Mouse (Mus musculus) mature B cell (primary cell): Measurements from ENCODE around the gene Hspb2.

Source experiments
- in situ Hi-C: fragments of 300-500 bp; cut with MboI; formaldehyde crosslinking; loops from 2 replicates; pipeline ENCODE4 v1.14.3; 2019

Gene Hspb2

DNA sequence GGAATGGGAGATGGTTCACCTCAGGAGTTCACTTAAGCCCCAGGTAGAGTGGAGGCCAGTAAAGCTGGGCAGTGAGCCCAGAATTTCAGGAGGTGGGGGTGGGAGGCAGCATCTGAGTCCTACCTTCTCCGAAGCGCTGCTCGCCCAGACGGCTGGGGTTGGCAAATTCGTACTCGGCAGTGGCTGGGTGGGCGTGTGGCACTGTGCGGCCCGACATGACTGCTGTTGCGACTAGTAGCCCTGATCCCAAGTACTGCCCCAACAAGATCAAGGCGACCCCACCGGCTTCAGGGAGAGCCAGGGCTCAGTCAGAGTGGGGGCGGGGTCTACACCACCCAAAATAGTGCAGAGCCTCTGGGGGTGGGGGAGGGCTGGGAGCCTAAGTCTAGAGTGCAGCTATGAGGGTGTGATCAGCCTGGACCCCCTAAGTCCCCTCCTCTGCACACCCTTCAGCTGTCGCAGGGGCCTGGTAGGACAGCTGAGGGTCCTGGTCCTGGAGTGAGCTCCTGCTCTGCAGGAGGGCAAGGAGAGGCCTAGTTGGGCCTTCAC is at the start of gene Hspb2:
Gene Hspb2, minus strand, starts transcription at position 301 of the 549 bp plus-strand sequence.
- in situ Hi-C loops: no loop called here

DNA sequence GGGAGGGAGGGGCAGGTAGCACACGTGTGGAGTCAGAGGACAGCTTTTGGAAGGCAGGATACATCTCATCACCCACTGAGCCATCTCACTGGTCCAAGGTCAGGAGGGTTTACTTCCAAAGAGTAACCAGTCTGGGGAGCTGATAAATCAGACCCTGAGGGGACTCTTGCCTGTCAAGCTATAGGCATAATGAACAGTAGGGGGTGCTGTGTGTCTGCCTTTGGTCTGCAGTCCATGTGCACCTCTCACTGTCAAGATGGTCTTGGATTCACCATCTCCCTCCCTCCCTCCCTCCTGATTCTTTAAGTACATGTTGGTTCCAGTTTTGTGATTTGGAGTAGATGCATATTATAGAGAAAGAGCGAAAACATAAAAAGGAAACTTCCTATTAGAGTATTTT is 48.8 kb upstream of the Hspb2 start:
- in situ Hi-C loops: no loop called here

DNA sequence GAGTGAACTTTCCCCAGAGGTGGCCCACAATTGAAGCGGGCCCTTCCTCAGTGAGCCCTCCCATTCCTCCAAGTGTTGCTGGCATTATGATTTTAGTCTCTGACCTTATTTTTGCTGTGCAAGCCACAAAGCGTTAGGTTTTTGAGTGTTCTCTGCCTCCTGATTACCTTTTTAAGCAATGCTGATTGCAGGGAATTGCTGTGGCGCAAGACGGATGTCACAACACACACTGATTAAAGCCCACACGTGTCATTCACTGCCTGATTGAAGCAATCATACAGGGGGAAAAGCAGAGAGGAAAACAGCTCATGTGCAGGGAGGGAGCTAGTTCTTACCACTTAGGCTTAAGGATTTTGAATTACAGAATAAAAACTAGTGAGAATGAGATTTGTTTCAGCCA is 46.2 kb upstream of the Hspb2 start:
- in situ Hi-C loops: no loop called here

DNA sequence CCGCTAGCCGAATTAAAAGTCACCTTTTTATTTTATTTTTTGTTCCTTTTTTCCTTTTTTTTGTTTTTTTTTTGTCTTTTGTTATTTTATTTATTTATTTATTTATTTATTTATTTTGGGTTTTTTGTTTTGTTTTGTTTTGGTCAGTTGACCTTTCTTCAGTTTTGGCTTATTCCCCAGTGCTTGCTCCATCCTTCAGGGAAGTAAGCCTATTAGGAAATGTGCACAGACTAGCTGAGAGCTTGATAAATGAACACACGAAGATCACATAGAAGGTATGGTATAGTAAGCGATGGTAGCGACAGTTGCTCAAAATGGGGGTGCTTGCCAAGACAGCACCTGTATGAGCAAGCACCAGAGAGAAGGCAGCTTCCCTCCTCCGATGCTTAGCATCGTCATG is 45.5 kb upstream of the Hspb2 start:
- in situ Hi-C loops: no loop called here

DNA sequence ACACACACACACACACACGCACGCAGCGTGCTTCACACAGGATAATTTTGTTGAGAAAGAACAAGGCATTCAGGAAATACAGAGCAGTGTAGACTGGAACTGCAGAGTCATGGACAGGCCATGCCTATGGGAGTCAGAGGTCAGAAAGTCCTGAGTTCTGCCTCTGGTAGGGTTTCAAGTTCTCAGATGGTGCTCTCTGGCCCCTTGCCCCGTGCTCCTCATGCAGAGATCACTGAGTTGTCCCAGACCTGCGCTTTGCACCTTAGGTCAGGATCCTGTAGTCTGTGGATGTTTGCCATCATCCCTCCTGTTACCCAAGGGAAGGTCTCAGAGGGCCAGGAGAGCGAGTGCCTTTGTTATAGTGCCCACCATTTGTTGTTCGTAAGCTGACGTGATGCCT is 44.6 kb upstream of the Hspb2 start:
- in situ Hi-C loops: no loop called here

DNA sequence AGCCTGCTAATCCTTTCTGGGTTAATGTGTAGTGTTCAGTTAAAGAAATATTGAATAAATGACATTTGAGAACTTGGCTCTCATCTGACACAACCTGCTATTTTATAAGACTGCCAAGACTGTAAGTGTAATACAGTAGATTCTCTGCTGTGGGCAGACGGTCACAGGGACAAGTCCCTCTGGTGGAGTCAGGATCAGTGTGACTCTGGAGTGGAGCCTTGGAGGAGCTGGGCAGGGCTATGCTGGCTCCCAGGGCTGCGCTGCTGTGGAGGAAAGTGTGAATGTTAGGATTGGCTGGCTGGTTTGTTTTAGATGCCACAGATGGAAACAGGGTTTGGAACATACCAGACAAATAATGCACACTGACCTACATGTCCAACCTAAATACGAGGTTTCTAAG is 43.1 kb upstream of the Hspb2 start:
- in situ Hi-C loops: no loop called here

DNA sequence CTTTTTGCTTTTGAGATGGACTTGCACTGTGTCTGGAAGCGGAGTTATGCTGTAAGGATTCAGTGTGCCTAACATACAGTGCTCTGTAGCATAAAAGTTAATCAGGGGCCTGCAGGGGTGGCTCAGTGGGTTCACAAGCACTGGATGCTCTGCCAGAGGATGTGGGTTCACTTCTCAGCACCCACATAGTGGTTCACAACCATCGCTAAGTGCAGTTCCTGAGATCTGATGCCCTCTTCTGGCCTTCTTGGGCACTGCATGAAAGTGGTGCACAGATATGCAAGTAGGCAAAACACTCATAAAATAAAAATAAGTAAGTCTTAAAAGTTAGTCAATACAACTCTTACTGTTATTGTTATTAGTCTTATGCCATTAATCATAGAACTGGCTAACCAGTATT is 30.0 kb upstream of the Hspb2 start:
- in situ Hi-C loops: no loop called here

DNA sequence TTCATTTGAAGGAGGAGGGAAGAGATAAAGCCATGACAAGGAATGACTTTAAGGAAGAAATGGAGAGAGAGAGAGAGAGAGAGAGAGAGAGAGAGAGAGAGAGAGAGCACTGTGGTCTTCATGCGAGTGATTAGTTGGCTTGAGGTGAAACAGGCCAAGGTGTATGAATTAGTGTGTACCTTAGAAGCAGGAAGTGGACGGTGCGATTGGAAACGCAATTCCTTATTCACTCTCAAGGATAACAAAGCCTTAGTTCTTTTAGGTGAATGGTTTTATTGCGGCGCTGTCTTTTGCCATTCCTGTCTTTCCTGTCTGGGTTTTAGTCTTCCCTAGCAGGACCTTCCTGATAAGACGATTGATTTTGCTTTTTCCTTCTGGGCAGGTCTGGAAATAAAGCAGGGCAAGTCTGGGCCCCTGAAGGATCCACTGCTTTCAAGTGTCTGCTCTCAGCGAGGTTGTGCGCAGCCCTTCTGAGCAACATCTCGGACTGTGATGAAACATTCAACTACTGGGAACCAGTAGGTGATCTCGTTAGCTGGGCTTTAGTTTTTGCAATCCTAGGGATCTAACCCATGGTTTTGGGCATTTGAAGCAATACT is 24.1 kb upstream of the Hspb2 start:
- in situ Hi-C loops: no loop called here

DNA sequence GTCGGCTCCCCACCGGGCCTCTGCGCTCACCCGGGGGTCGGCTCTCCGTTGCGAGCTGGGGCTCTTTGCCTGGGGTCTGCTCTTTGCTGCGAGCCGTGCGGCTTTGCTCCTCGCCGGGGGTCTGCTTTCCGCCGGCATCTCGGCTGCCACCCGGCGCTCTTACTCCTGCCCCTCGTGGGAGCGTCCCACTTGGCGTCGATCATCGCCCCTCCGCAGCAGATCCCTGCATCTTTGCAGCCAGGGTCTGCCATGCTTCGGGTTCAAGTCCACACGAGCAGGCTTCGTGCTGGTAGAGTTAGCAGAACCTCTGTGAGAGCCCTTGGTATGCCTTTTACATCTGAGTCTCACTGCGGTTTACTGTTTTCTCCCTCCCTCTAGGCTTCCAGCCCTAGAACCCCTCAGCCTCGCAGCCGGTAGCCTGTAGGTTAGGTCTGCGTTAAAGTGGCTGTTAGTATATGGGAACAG is 23.5 kb upstream of the Hspb2 start:
- in situ Hi-C loops: no loop called here

DNA sequence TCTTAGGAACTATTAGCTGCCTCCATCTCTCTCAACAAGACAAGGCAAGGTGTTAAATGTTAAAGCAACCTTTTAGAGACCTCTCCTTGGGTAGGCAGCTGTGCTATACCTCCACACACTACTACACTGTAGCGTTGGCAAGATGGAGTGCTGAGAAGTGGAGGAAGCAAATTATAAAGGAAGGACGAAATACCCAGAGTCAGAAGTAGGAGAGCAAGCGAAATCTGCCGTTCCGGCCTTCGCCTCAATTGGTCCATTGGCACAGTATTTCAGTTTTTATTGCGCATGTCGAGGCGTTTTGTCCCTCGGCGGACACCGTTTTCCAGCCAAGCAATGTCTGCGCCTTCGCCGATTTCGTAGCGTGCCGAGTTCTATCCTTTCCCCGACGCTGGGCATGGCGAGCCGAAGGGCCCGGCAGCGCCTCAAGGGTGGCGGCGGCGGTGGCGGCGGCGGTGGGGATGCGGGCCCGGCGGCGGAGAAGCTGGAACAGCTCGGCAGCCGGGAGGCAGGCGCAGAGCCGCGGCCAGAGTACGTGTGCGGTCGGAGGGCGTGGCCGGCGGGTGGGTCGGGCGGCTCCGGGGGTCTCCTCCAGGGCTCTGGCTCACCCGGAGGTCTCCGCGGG is 22.9 kb upstream of the Hspb2 start, which contains the start of the genes Alg9 and 1110032A03Rik:
Gene Alg9, plus strand, starts transcription at position 29 of the 622 bp plus-strand sequence.
Gene 1110032A03Rik, minus strand, starts transcription at position 530 of the 622 bp plus-strand sequence.
- in situ Hi-C loops: no loop called here

DNA sequence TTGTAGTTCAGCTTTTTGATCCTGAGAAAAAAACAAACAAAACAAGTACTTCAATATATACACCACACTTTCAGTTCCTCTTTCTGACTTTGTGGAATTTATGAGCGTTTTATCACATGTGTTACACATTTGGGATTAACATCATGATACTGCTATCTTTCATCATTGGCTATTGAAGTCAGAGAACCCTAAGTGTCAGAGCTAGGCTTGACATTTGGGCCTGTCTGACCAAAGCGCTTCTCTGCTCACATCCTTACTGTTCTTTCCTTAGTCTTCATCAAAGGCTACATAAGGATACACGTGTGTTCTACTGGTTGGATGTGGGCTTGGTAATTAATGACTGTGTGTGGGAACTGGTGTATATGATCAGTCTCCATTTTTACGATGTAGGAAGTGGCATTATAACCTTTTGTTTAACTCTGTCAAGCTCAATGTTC is 21.9 kb upstream of the Hspb2 start:
- in situ Hi-C loops: no loop called here

DNA sequence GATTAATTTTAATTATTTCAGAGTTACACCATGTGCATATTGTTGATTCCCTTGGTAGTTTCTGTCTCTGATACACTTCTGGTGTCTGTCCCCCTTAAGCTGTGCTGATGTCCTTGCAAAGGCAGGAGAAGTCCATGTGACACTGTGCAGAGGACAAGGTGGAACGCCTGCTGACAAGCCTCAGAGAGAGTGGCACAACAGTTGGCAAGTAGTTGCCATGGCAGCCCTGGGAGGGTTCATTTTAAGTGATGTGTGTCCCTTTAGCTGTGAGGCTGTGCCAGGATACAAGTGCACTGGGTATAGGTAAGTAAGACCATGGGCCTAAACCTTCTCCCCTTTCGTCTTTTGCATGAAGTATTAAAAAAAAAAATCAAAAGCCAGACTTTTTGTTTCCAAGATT is 17.9 kb upstream of the Hspb2 start:
- in situ Hi-C loops: no loop called here

DNA sequence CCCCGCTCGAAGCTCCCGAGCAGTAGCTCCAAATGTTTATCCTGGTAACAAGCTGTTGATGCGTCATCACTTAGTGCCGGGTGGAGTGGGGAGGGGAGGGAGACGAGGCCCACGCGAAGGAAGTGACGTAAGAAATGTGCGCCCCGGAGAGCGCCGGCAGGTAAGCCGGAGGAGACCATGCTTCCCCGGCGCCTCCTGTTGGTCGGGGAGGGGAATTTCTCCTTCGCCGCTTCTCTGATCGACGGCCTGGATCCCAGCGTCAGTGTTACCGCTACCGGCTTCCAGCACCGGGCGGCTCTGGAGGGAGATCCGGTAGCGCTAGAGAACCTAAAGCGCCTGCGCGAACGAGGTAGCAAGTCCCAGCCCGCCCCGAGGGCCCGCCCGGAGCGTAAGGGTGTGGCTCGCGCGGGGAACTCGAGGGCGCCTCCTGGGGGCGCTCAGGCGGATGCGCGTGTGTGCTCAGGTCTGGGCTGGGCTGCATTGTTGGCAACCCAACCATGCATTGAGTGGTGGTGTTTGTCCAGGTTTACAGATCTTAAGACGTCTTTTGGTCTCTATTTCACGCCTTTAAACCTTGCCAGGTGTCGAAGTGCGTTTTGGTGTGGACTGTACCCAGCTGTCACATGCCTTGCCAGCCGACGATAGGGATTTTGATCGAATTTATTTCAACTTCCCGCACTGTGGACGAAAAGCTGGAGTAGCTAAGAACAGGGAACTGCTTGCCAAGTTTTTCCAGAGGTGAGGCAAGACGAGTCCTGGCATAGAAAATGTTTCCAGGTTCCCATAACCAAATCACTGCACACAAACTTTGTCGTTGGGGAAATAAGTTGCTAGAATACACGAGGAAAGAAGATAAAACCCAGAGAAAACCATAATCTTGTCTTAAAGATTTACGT is 16.2 kb upstream of the Hspb2 start, which contains the start of gene Fdxacb1:
Gene Fdxacb1, plus strand, starts transcription at position 130 of the 896 bp plus-strand sequence.
- in situ Hi-C loops: no loop called here

DNA sequence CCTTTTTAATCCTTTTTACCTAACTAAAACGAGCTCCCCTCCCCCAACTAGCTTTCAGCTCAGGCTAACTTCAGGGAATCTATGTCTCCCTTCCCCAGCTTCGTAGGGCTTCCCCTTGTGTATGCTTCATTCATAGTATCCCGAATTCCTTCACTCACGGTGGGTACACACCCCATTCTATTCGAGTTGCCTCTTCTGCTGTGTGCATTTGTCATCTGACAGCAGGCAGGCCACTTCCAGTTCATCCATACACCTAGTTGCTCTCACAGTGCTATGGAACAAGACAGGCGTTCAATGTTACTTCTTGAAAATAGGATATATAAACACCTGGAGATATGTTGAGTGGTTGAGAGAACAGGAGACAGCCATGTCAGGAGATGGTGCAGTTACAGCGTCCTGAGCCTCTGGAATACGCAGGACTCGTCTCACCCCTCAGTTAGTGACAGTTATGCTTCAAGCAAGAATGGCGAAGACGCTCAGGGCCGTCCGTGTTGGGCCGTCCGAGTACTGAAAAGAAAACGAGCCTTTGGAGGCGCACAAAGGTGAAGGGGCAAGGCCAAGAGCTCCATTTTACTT is 15.5 kb upstream of the Hspb2 start:
- in situ Hi-C loops: no loop called here

DNA sequence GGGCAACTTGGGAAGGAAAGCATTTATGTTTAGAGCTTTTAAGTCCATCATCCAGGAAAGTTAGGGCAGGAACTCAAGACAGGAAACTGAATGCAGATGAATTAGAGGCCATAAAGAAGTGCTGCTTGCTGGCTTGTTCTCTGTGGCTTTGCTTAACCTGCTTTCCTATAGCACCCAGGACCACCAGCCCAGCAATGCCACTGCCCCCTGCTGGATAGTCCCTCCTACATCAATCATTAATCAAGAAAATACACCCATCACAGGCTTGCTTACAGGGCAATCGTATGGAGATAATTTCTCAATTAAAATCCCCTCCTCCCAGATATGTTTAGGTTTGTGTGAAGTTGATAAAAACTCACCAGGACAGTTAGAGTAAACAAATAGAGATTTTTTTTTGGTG is 11.2 kb upstream of the Hspb2 start:
- in situ Hi-C loops: no loop called here

DNA sequence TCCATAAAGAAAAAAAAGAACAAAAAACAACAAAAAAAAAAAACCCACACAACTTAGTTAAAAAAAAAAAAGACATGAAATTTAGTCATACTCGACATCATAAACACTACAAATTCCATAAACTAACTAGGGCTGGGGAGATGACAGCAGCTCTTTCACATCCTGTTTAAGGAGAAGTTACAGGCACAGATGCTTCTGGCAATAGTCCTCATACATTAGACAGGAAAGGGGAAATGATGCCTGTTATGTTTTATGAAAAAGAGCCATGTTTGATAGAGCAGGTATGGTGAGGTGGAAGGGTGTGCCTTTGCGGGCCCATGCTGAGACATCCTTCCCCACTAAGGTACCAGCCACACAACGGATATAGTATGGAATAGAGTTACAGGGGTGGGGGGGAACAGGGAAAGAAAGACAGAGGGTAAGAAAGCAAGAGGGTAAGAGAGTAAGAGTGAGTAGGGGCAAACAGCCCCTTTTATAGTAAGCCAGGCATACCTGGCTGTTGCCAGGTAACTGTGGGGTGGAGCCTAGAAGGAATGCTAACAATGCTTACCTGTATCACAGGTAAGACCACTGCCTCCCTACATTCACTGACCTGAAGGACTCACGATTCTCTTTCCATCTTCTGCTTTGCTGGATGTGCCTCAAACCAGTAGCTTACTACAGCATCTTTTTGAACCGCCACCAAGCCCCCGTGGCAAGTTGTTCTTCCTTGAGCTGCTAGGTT is 9.5 kb upstream of the Hspb2 start:
- in situ Hi-C loops: no loop called here

DNA sequence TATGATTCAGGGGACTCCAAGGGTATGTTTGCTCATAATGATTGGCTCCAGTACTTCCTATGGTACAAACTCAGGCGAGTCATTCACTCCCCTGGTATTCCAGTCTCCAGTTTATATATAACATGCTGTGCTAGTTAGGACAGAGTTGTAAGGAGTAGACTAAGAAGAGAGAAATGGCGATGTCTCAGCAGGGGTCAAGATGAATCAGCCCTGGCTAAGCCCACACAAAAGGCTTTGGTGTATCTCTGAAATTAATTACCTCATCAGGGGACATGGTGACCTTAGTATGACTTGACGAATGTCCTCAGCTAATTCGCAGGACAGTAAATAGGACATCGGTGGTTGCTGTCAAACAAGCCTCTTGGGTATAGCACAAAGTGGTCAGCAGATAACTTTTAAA is 4.6 kb upstream of the Hspb2 start:
- in situ Hi-C loops: no loop called here

DNA sequence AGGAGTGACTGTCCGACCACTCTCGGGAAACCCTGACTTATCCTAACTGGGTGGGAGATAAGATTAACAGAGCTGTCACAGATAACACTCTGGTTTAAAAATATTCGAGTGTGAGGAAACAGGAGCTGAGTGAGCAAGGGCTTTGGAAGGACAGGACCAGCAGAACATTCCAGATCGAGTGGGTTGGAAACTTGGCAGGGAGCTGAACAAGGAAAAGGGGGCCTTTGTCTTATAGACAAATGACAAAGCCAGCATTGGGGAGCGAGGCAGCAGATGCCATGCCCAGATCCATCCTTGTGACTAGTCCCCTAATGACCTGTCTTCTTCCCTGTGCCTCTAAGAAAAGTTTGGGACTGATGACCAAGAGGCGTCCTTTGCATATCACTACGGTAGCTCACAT is 1.8 kb upstream of the Hspb2 start:
- in situ Hi-C loops: no loop called here

DNA sequence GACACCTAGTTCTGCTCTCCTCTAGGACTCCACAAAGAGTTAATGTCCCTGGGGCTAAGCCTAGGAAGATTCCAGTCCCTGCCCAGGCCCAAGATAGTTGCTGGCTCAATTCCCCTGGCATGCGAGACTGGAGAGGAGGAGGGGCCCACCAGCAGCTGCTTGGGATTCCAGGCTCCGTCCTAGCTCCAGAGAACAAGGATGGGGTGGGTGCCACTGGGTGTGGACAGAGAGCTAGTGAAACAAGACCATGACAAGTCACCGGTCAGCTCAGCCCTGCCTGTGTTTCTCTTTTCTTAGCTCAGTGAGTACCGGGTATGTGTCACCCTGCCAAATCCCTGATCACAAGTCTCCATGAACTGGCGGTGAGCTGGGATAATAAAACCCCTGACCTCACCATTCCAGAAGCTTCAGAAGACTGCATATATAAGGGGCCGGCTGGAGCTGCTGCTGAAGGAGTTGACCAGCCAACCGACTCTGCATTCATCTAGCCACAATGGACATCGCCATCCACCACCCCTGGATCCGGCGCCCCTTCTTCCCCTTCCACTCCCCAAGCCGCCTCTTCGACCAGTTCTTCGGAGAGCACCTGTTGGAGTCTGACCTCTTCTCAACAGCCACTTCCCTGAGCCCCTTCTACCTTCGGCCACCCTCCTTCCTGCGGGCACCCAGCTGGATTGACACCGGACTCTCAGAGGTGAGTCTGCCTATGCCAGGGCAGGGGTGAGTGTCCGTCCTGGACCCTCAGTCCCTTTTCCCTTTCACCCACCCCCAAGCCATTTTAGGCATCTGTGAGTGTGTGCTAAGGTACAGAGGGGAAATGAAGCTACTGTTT is 846 bp upstream of the Hspb2 start:
- in situ Hi-C loops: no loop called here

DNA sequence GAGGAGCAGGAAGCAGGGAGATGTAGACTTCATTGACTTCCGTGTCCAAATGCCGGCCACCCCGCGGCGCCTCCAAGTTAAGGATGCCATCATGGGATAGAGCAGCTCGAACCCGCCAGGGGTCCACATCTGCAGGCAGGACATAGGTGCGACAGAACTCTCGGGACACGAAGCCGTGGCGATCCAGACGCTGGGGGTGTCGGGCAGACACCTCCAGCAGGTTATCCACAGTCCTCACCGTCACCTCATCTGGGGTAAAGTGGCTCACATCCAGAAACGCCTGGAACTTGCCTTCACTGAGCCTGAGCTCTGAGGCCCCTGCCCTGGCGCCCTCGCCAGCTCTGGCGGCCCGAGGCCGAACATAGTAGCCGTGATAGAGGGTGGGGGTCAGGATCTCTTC is 831 bp downstream of the Hspb2 start, which contains the start of gene Cryab:
Gene Cryab, plus strand, starts transcription at position 3 of the 400 bp plus-strand sequence.
- in situ Hi-C loops: no loop called here
